Mouse (Mus musculus) ovary, postnatal 14 days (tissue): ENCODE measurements around the gene Hmx2.

Experiments
- DNase-seq: peaks from one replicate; pipeline ENCODE4 v3.0.0; 2022; ENCODE audit warnings: low spot score

The Hmx2 gene

GRCm38 (mm10) chr7:131556541-131557271 lies 8.1 kb downstream of the Hmx2 start:
- DNase-seq = no peak

GRCm38 (mm10) chr7:131557751-131558150 lies 9.2 kb downstream of the Hmx2 start:
- no peak for DNase-seq

GRCm38 (mm10) chr7:131559986-131560696 lies 11.6 kb downstream of the Hmx2 start, which contains the start of gene Bub3:
Gene Bub3, plus strand, starts transcription at chr7:131560222.
- peak; percentile 70 for DNase-seq

GRCm38 (mm10) chr7:131560697-131561042 lies 12.1 kb downstream of the Hmx2 start:
- no peak for DNase-seq

GRCm38 (mm10) chr7:131575246-131575645 lies 26.7 kb downstream of the Hmx2 start:
- no peak for DNase-seq

GRCm38 (mm10) chr7:131582178-131582577 lies 33.6 kb downstream of the Hmx2 start:
- DNase-seq = no peak

GRCm38 (mm10) chr7:131585551-131585950 lies 37.0 kb downstream of the Hmx2 start:
- no peak for DNase-seq

- no peak for DNase-seq
Observed at GRCm38 (mm10) chr7:131597779-131598482, 49.4 kb downstream of the Hmx2 start.

- no peak for DNase-seq
Observed at GRCm38 (mm10) chr7:131598483-131598824, 49.9 kb downstream of the Hmx2 start.

- no peak for DNase-seq
Observed at GRCm38 (mm10) chr7:131602106-131602505, 53.5 kb downstream of the Hmx2 start.

GRCm38 (mm10) chr7:131603186-131603585 lies 54.6 kb downstream of the Hmx2 start:
- no peak for DNase-seq

GRCm38 (mm10) chr7:131604946-131605345 lies 56.4 kb downstream of the Hmx2 start:
- no peak for DNase-seq

- no peak for DNase-seq
Observed at GRCm38 (mm10) chr7:131605481-131605880, 56.9 kb downstream of the Hmx2 start.
